Mouse (Mus musculus) forebrain, embryonic 12.5 days (tissue): ENCODE results near the gene Chkb. TPM values are rescaled to one million over a fixed set of nuclear protein-coding genes. Genes with fewer than 3 reads are reported as not detected.
A peak's percentile ranks its signal among the peaks of the same experiment; 100 is the strongest.

Experiments
- ATAC-seq: fragments of 200-750 bp; cut with Nextera tagmentation; 2 replicates; pipeline ENCODE4 v1.8.0; 2017; ENCODE audit warnings: moderate TSS enrichment; ENCODE audit not compliant: low FRiP score
- H3K27ac ChIP-seq: fragments of 300-500 bp; sonication (generic); 2 replicates; pipeline ENCODE4 v1.5.1; 2016; ENCODE audit warnings: mild to moderate bottlenecking
- H3K27me3 ChIP-seq: fragments of 300-500 bp; sonication (generic); 2 replicates; pipeline ENCODE4 v1.6.1; 2016; ENCODE audit warnings: mild to moderate bottlenecking
- H3K36me3 ChIP-seq: fragments of 300-500 bp; sonication (generic); replicated peaks from 2 replicates; pipeline ENCODE4 v1.6.1; 2016; ENCODE audit warnings: mild to moderate bottlenecking
- H3K4me1 ChIP-seq: fragments of 300-500 bp; sonication (generic); 2 replicates; pipeline ENCODE4 v1.6.1; 2016
- H3K4me2 ChIP-seq: fragments of 300-500 bp; sonication (generic); 2 replicates; pipeline ENCODE4 v1.6.1; 2016; ENCODE audit warnings: mild to moderate bottlenecking, moderate library complexity
- H3K4me3 ChIP-seq: fragments of 300-500 bp; sonication (generic); replicated peaks from 2 replicates; pipeline ENCODE4 v1.5.1; 2016; ENCODE audit warnings: mild to moderate bottlenecking
- H3K9ac ChIP-seq: fragments of 300-500 bp; sonication (generic); 2 replicates; pipeline ENCODE4 v1.6.1; 2016; ENCODE audit warnings: mild to moderate bottlenecking
- H3K9me3 ChIP-seq: fragments of 300-500 bp; sonication (generic); 2 replicates; pipeline ENCODE4 v1.6.1; 2016
- whole genome bisulfite sequencing: fragments of 180-500 bp; shearing (Covaris S2); methylation state at CpG from one replicate; pipeline ENCODE4 v1.1.7; 2016; 5-methylcytosine and 5-hydroxymethylcytosine counted together
- polyA plus RNA-seq: library from polyadenylated mRNA; unstranded; fragments of >200 nt; fragmentation: Nextera tagmentation; extraction: Ambion mirVana; gene quantifications from 2 replicates; pipeline ENCODE4 v1.2.1, GENCODE M21; 2016

Gene Chkb
- polyA plus RNA-seq, 1 experiment from 2014 or later = 58.8 TPM

- no peaks in the 10 kb centered on the region for H3K36me3 ChIP-seq
- no peak for ATAC-seq
- H3K4me1 ChIP-seq = no peaks in the 10 kb centered on the region
- H3K9ac ChIP-seq = no peak within 1 kb of the TSS
- WGBS = 81% methylated on average over 7 of the region's 7 CpGs
- H3K27me3 ChIP-seq = peaks cover 15% of the 10 kb centered on the region
- H3K9me3 ChIP-seq = no peaks in the 10 kb centered on the region
- no peak within 1 kb of the TSS for H3K4me3 ChIP-seq
- no peak within 1 kb of the TSS for H3K4me2 ChIP-seq
- H3K27ac ChIP-seq = no peak within 1 kb of the TSS
Measured at GRCm38 (mm10) chr15:89384617-89385016, 45.1 kb downstream of the Chkb start, which contains the start of gene Klhdc7b. TSS of gene Klhdc7b (plus strand) at chr15:89384917.

- Histone ChIP-seq H3K27ac (no peak overlapping the region), H3K36me3 (no peaks in the 10 kb centered on the region), H3K4me3 (peak overlapping the region; percentile 38), H3K4me1 (peaks cover 19% of the 10 kb centered on the region), H3K4me2 (peak overlapping the region; percentile 67), H3K27me3 (peaks cover 49% of the 10 kb centered on the region), H3K9ac (peak overlapping the region; percentile 36; the same call in 1 of the 2 replicates), H3K9me3 (no peaks in the 10 kb centered on the region)
- ATAC-seq = 0 out of 2 replicates have a peak, but pooled peaks have one; percentile 15
- 15% methylated on average over 10 of the region's 10 CpGs for WGBS
Measured at GRCm38 (mm10) chr15:89379429-89379828, 50.3 kb downstream of the Chkb start.

- H3K4me3 ChIP-seq = peak within 1 kb of the TSS; percentile 38
- no peak for ATAC-seq
- peak within 1 kb of the TSS; percentile 36; the same call in 1 of the 2 replicates for H3K9ac ChIP-seq
- H3K27me3 ChIP-seq = peaks cover 49% of the 10 kb centered on the region
- under 1% methylated on average over 33 of the region's 33 CpGs for whole genome bisulfite sequencing
- no peaks in the 10 kb centered on the region for H3K36me3 ChIP-seq
- peak within 1 kb of the TSS; percentile 67 for H3K4me2 ChIP-seq
- peaks cover 23% of the 10 kb centered on the region for H3K4me1 ChIP-seq
- H3K27ac ChIP-seq = no peak within 1 kb of the TSS
- no peaks in the 10 kb centered on the region for H3K9me3 ChIP-seq
Measured at GRCm38 (mm10) chr15:89378831-89379401, 50.8 kb downstream of the Chkb start, which contains the start of gene Odf3b. TSS of gene Odf3b (minus strand) at chr15:89379282.

GRCm38 (mm10) chr15:89377938-89378828 lies 51.5 kb downstream of the Chkb start:
- H3K4me2 ChIP-seq = peak overlapping the region; percentile 67
- H3K9ac ChIP-seq = peak overlapping the region; percentile 36; the same call in 1 of the 2 replicates
- H3K36me3 ChIP-seq = no peaks in the 10 kb centered on the region
- H3K27ac ChIP-seq = no peak overlapping the region
- H3K27me3 ChIP-seq = peaks cover 49% of the 10 kb centered on the region
- H3K9me3 ChIP-seq = no peaks in the 10 kb centered on the region
- WGBS = 10% methylated on average over 46 of the region's 46 CpGs
- H3K4me3 ChIP-seq = peak overlapping the region; percentile 38
- H3K4me1 ChIP-seq = peaks cover 26% of the 10 kb centered on the region
- no peak for ATAC-seq

- Histone ChIP-seq H3K4me2 (no peak overlapping the region), H3K4me3 (no peak overlapping the region)
- 9% methylated on average over 18 of the region's 18 CpGs for WGBS
Measured at GRCm38 (mm10) chr15:89377362-89377761, 52.3 kb downstream of the Chkb start.

GRCm38 (mm10) chr15:89376957-89377356 lies 52.8 kb downstream of the Chkb start, which contains the start of gene Tymp:
TSS of gene Tymp (minus strand) at chr15:89377039.
- no peak within 1 kb of the TSS for H3K4me2 ChIP-seq
- peaks cover 33% of the 10 kb centered on the region for H3K4me1 ChIP-seq
- no peak for ATAC-seq
- H3K36me3 ChIP-seq = peaks cover 9% of the 10 kb centered on the region
- 17% methylated on average over 16 of the region's 16 CpGs for WGBS
- H3K27me3 ChIP-seq = peaks cover 49% of the 10 kb centered on the region
- H3K4me3 ChIP-seq = no peak within 1 kb of the TSS
- H3K9me3 ChIP-seq = no peaks in the 10 kb centered on the region
- H3K27ac ChIP-seq = no peak within 1 kb of the TSS
- no peak within 1 kb of the TSS for H3K9ac ChIP-seq

More at GRCm38 (mm10) chr15:89377362-89377761, 52.3 kb downstream of the Chkb start:
- no peaks in the 10 kb centered on the region for H3K9me3 ChIP-seq
- peaks cover 49% of the 10 kb centered on the region for H3K27me3 ChIP-seq
- no peak overlapping the region for H3K9ac ChIP-seq
- H3K27ac ChIP-seq = no peak overlapping the region
- ATAC-seq = no peak
- peaks cover 5% of the 10 kb centered on the region for H3K36me3 ChIP-seq
- H3K4me1 ChIP-seq = peaks cover 33% of the 10 kb centered on the region

Other genes starting within 250 kb of the Chkb start
- gene Plxnb2, start 249.1 kb downstream of the Chkb start, polyA plus RNA-seq = 174 and 182 TPM in 2 replicates
- gene Dennd6b, start 233.4 kb downstream of the Chkb start, polyA plus RNA-seq = 38.8 and 44.0 TPM in 2 replicates
- 47.1 and 57.2 TPM in 2 replicates for gene Ppp6r2, start 218.4 kb downstream of the Chkb start, polyA plus RNA-seq
- gene Sbf1, start 114.6 kb downstream of the Chkb start, polyA plus RNA-seq = 82.5 and 88.9 TPM in 2 replicates
- gene Adm2, start 107.2 kb downstream of the Chkb start, polyA plus RNA-seq = not detected in 2 replicates
- not detected in 2 replicates for gene Miox, start 95.5 kb downstream of the Chkb start, polyA plus RNA-seq
- gene Lmf2, start 74.2 kb downstream of the Chkb start, polyA plus RNA-seq = 45.6 and 47.0 TPM in 2 replicates
- gene Ncaph2, start 74.2 kb downstream of the Chkb start, polyA plus RNA-seq = 186 and 191 TPM in 2 replicates
- gene Sco2, start 56.1 kb downstream of the Chkb start, polyA plus RNA-seq = 4.7 and 5.1 TPM in 2 replicates
- gene Tymp, start 52.9 kb downstream of the Chkb start, polyA plus RNA-seq = 1.1 and 1.4 TPM in 2 replicates
- 1.1 TPM in 2 replicates for gene Odf3b, start 50.6 kb downstream of the Chkb start, polyA plus RNA-seq
- not detected in 2 replicates for gene Klhdc7b, start 45.0 kb downstream of the Chkb start, polyA plus RNA-seq
- gene Syce3, start 19.4 kb downstream of the Chkb start, polyA plus RNA-seq = not detected in 2 replicates
- 0.67 and 0.70 TPM in 2 replicates for gene Cpt1b, start 4.0 kb downstream of the Chkb start, polyA plus RNA-seq
- 3.8 and 5.0 TPM in 2 replicates for gene C730034F03Rik, start 319 bp downstream of the Chkb start, polyA plus RNA-seq
- gene Gm44502, start 212 bp downstream of the Chkb start, polyA plus RNA-seq = 0.27 TPM in 1 of 2 replicates, not detected in the other
- gene Mapk8ip2, start 24.0 kb upstream of the Chkb start, polyA plus RNA-seq = 44.1 and 51.6 TPM in 2 replicates
- 12.5 and 13.6 TPM in 2 replicates for gene Arsa, start 47.5 kb upstream of the Chkb start, polyA plus RNA-seq
- 7.9 and 8.8 TPM in 2 replicates for gene Shank3, start 69.7 kb upstream of the Chkb start, polyA plus RNA-seq
- 1.5 and 1.7 TPM in 2 replicates for gene Acr, start 138.4 kb upstream of the Chkb start, polyA plus RNA-seq
- gene Rabl2, start 162.0 kb upstream of the Chkb start, polyA plus RNA-seq = 60.7 and 62.8 TPM in 2 replicates